Mouse (Mus musculus) liver, postnatal 0 days (tissue): ENCODE data around the gene Dusp7.

Source experiments
- CTCF ChIP-seq: sonication (generic); IDR thresholded peaks from 2 replicates; pipeline ENCODE4 v1.5.1; 2016; ENCODE audit warnings: antibody characterized with exemption, low read depth
- EP300 ChIP-seq: IDR thresholded peaks from 2 replicates; pipeline ENCODE4 v1.6.1; 2016; ENCODE audit warnings: antibody characterized with exemption, low read depth, mild to moderate bottlenecking

DNA sequence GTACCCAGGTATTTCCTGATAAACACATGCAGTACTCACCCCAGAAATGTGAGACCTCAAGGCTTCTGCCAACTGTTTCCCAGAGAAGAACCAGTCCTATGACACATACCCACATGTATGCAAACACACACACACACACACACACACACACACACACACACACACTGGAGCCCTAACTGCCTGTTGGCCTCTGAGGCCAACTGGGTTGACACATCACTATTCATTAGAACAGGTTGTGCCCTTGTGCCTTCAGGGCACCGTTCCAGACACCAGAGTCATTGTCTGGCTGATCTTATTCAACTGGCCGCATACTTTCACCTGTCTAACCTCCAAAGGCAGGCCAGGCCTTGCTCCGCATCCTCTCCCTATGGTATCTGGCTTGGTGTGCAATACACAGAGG is 43.8 kb downstream of the Dusp7 start:
- no peak for TF ChIP-seq CTCF
- TF ChIP-seq EP300: no peak
